Mouse (Mus musculus): ENCODE results near the gene Ccdc183.

Gene Ccdc183

GRCm38 (mm10) chr2:25577951-25578795, 39.3 kb downstream of the Ccdc183 start:
- WGBS: 41% methylated on average over 75 of the region's 75 CpGs

GRCm38 (mm10) chr2:25576965-25577891, 40.2 kb downstream of the Ccdc183 start:
- 26% methylated on average over 92 of the region's 92 CpGs for WGBS

GRCm38 (mm10) chr2:25576028-25576850, 41.2 kb downstream of the Ccdc183 start:
- 54% methylated on average over 16 of the region's 16 CpGs for WGBS

- 5% methylated on average over 21 of the region's 21 CpGs for WGBS
Observed at GRCm38 (mm10) chr2:25575432-25576027, 41.9 kb downstream of the Ccdc183 start.

- under 1% methylated on average over 43 of the region's 45 CpGs for WGBS
Observed at GRCm38 (mm10) chr2:25574579-25575431, 42.7 kb downstream of the Ccdc183 start, which contains the start of the genes Mamdc4 and Phpt1. Gene Mamdc4 (minus strand): TSS chr2:25574845. Gene Phpt1 (minus strand): TSS chr2:25575224.

- WGBS: 8% methylated on average over 11 of the region's 11 CpGs
Observed at GRCm38 (mm10) chr2:25574136-25574535, 43.3 kb downstream of the Ccdc183 start.

- 90% methylated on average over 2 of the region's 2 CpGs for WGBS
Observed at GRCm38 (mm10) chr2:25573068-25573467, 44.4 kb downstream of the Ccdc183 start.

- 93% methylated on average over 4 of the region's 4 CpGs for WGBS
Observed at GRCm38 (mm10) chr2:25571221-25571620, 46.3 kb downstream of the Ccdc183 start.

GRCm38 (mm10) chr2:25569323-25569722, 48.2 kb downstream of the Ccdc183 start:
- 99% methylated on average over 3 of the region's 3 CpGs for WGBS

- WGBS: 97% methylated on average over 6 of the region's 6 CpGs
Observed at GRCm38 (mm10) chr2:25568473-25569019, 48.9 kb downstream of the Ccdc183 start.

GRCm38 (mm10) chr2:25566558-25566957, 50.9 kb downstream of the Ccdc183 start:
- WGBS: 78% methylated on average over 6 of the region's 6 CpGs

- WGBS: 90% methylated on average over 8 of the region's 8 CpGs
Observed at GRCm38 (mm10) chr2:25565741-25566140, 51.7 kb downstream of the Ccdc183 start.

- WGBS: 86% methylated on average over 9 of the region's 9 CpGs
Observed at GRCm38 (mm10) chr2:25561946-25562345, 55.5 kb downstream of the Ccdc183 start.

GRCm38 (mm10) chr2:25560551-25560950, 56.9 kb downstream of the Ccdc183 start:
- 87% methylated on average over 8 of the region's 8 CpGs for WGBS

- WGBS: 51% methylated on average over 6 of the region's 6 CpGs
Observed at GRCm38 (mm10) chr2:25558774-25559173, 58.7 kb downstream of the Ccdc183 start.

All from cerebral cortex, adult 2 months (tissue).